Mouse (Mus musculus) spleen, embryonic (tissue): ENCODE measurements at regions not wholly inside any gene's neighbourhood (a gene's known extent, or its start where the extent isn't known, plus 50 kb on each side); places are given as distances from the start of the nearest gene placed in this dataset.

ENCODE experiments used
- CTCF ChIA-PET: fragments of 350-600 bp; sonication (Branson Sonifier 250); formaldehyde crosslinking; loops from one replicate; lab custom pipeline; 2022; lab: Charles Lee

DNA sequence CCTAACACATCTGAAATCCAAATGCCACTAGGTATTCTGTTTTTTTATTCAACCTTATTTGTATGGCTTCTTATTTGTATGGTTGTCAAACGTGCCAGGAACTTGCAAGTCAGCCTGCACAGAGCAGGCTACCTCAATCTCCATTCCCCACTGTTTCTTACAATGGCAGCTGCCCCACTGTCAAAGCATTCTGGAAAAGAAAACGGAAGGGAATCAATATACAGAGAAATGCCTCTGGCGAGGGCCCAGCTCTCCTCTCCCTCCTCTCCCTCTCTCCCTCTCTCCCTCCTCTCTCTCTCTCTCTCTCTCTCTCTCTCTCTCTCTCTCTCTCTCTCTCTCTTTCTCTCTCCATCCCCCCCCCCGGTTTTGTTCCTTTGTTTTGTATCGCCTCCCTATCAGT, 191.0 kb downstream of the Zfp36l1 start:
- CTCF ChIA-PET = interaction anchor here (0.8 kb wide), 1 partner anchor 412 kb away, joined by 13 read pairs; no protein-coding TSS in a partner anchor

DNA sequence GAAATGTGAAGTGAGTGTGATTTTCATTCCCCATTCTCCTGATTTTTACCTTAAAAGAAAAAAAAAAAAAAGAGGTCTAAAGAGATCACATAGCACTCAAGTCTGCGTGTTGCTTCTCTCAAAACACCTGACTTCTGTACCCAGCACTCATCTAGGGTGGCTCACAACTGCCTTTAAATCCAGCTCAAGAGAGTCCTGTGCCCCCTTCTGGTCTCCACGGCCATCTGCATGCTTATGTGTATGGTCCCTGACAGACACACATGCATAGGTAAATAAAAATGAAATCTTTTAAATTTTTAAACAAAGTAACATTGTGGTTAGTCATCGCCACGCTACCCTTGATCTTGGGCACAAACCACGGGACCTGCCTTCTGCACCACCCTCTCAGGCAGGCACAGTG, 193.8 kb downstream of the Zfp36l1 start:
- CTCF ChIA-PET = interaction anchor here (0.7 kb wide), 1 partner anchor 40 kb away, joined by 6 read pairs; no protein-coding TSS in a partner anchor

- CTCF ChIA-PET = interaction anchor here (0.6 kb wide), 1 partner anchor 90 kb away, joined by 14 read pairs; no protein-coding TSS in a partner anchor
Observed at GRCm38 (mm10) chr12:79917634-79918289, 195.1 kb downstream of the Zfp36l1 start.

- CTCF ChIA-PET = interaction anchor here (0.7 kb wide), 1 partner anchor 78 kb away, joined by 3 read pairs; no protein-coding TSS in a partner anchor
Observed at GRCm38 (mm10) chr12:79916896-79917633, 195.7 kb downstream of the Zfp36l1 start.

DNA sequence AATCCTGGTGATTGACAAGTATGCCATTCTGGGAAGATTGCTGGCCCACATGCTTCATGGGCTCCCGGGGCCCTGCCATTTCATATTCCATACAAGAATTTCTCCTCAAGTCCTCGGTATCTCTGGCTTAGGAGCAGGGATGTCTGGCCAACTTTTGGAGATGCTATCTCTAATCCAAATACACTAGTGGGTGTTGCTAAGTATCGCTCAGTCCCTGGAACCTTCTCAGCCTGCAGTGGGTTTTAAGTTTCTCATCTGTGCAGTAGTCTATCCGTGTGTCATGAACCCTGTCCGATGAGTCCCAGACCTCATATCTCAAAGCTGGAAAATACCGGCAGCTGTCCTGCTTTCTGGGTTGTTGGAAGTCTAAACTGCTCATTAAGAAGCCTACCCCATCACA, 198.9 kb downstream of the Zfp36l1 start:
- CTCF ChIA-PET = interaction anchor here (0.5 kb wide), 1 partner anchor 102 kb away, joined by 3 read pairs; no protein-coding TSS in a partner anchor

- CTCF ChIA-PET = interaction anchor here (0.8 kb wide), 1 partner anchor 162 kb away, joined by 3 read pairs; no protein-coding TSS in a partner anchor
Observed at GRCm38 (mm10) chr12:79912281-79913063, 200.3 kb downstream of the Zfp36l1 start.

GRCm38 (mm10) chr12:79910884-79911759, 201.7 kb downstream of the Zfp36l1 start:
- CTCF ChIA-PET = no interaction called here

- CTCF ChIA-PET = no interaction called here
Observed at GRCm38 (mm10) chr12:79907583-79907982, 205.2 kb downstream of the Zfp36l1 start.

DNA sequence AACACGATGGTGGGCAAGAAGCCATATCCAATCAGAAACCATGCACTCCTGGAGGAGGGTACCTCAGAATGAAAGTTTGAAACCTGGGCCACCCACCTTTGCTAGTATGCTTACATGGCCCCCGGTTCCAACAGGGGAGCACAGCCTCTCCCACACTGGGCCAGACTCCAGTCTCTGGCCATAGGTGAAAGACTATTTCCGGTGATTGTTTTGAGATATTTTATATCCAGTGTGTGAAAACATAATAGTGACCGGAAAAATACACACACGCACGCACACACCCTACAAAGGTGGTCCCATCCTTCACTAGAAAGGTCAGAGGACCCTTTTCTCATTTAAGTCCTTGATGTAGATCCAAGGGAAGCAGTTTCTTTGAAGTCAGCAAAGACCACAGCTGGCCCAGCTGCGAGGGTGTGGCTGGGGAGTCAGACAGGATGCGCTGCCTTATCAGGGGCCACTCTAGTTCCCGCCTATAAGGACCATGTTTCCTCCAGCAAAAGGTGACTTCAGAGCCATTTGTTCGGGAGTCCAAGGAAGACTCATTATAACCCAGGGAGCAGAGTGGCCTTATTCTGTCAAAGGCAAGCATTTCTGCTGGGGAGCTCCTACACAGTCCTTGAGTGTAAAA, 206.0 kb downstream of the Zfp36l1 start:
- CTCF ChIA-PET = interaction anchor here (0.6 kb wide), 1 partner anchor 155 kb away, joined by 7 read pairs; no protein-coding TSS in a partner anchor

- CTCF ChIA-PET = no interaction called here
Observed at GRCm38 (mm10) chr12:79905828-79906737, 206.7 kb downstream of the Zfp36l1 start.

- CTCF ChIA-PET = interaction anchor here (0.5 to 0.6 kb wide), 2 partner anchors 48 to 263 kb away, joined by 3 read pairs; no protein-coding TSS in a partner anchor
Observed at GRCm38 (mm10) chr12:79904913-79905549, 207.8 kb downstream of the Zfp36l1 start.

- CTCF ChIA-PET = no interaction called here
Observed at GRCm38 (mm10) chr12:79902761-79903160, 210.1 kb downstream of the Zfp36l1 start.

- CTCF ChIA-PET = no interaction called here
Observed at GRCm38 (mm10) chr12:79902163-79902562, 210.7 kb downstream of the Zfp36l1 start.

DNA sequence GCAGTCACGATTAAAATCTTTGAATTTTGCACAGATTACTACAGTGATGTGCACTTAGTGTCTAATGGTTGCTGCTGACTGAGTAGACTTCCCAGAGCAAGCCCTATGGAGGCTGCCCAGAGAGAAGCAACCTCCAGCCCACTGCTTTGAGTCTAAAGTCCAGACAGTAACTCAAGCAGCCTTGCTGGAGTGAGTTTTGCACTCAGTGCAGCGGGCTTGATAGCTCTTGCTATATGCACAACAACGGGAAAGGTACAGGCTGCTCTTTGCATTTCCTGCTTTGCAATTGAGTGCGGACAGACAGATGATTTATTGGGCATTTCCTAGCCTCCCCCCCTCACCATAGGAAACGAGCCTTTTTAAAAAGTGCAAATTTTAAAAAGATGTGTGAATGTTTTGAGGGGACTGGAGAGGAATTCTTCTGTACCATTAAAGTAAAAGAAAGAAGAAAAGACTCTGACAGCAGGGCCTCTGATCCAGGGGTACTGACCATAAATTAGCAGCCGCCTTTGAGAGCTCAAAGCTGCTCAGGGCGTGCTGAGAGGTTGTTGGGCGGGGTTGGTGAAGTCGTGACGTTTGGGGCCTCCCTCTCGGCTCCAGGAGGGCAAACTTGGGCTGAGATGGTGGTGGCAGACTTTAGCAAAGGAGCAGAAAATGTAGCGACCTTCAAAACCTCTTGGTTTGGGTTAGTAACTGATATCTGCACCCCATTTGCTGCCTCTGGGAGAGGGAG, 214.4 kb downstream of the Zfp36l1 start:
- CTCF ChIA-PET = no interaction called here

GRCm38 (mm10) chr12:79895975-79896374, 216.8 kb downstream of the Zfp36l1 start:
- CTCF ChIA-PET = no interaction called here

DNA sequence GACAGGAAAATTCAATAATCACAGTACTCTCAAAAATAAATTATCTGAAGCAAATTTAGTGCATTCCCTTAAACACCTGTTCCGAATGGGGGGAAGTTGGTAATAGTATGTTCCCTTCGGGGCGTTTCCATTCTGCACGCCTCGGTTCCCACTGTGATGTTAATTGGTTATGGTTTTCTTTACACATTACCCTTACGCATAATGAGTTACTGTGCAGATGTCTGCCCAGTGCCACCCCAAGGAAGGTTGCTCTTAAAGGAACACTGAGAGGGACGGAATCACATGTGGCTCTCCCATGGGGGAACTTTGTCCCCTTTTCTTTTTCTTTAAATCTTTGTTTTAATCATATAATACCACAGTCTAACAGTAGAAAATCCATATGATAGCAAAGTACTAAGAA, 217.5 kb downstream of the Zfp36l1 start:
- CTCF ChIA-PET = no interaction called here

GRCm38 (mm10) chr12:79892871-79893270, 219.9 kb downstream of the Zfp36l1 start:
- CTCF ChIA-PET = interaction anchor here (0.7 kb wide), 1 partner anchor 93 kb away, joined by 11 read pairs; no protein-coding TSS in a partner anchor

DNA sequence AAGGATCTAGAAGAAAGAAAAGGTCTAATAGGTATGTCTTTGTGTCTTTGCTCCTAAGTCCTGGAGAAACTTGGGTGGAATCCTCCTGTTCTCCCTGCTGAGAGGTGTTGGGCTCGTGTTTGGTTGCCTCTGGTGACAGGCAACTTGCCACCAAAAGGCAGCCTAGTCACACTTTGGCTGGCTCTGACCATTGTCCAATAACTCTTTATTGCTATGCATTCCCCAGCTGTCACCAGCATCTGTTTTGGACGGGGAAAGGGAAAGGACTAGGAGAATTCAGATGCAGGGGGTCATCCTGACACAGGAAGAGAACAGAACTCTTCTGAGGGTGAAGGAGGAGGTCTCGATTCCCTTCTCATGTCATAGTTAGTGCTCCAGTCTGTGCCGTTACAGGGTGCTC, 220.9 kb downstream of the Zfp36l1 start:
- CTCF ChIA-PET = no interaction called here
